Mouse (Mus musculus): ENCODE measurements at regions not wholly inside any gene's neighbourhood (a gene's known extent, or its start where the extent isn't known, plus 50 kb on each side); places are given as distances from the start of the nearest gene placed in this dataset.

- no peak for ATAC-seq (ENCODE audit: insufficient number of reproducible peaks, low FRiP score, low TSS enrichment)
Observed at GRCm38 (mm10) chr1:66099562-66100444, 75.3 kb upstream of the Map2 start.

GRCm38 (mm10) chr1:66101419-66101818 is 73.7 kb upstream of the Map2 start:
- ATAC-seq (ENCODE audit: insufficient number of reproducible peaks, low FRiP score, low TSS enrichment), result no peak

GRCm38 (mm10) chr1:66104493-66104892 is 70.6 kb upstream of the Map2 start:
- no peak for ATAC-seq (ENCODE audit: insufficient number of reproducible peaks, low FRiP score, low TSS enrichment)

GRCm38 (mm10) chr1:66105206-66105605 is 69.9 kb upstream of the Map2 start:
- ATAC-seq (ENCODE audit: insufficient number of reproducible peaks, low FRiP score, low TSS enrichment), result no peak

GRCm38 (mm10) chr1:66108051-66108450 is 67.0 kb upstream of the Map2 start:
- no peak for ATAC-seq (ENCODE audit: insufficient number of reproducible peaks, low FRiP score, low TSS enrichment)

GRCm38 (mm10) chr1:66113916-66114315 is 61.2 kb upstream of the Map2 start:
- ATAC-seq (ENCODE audit: insufficient number of reproducible peaks, low FRiP score, low TSS enrichment), result no peak

- 0 out of 2 replicates have a peak, but pooled peaks have one; percentile 61 for ATAC-seq (ENCODE audit: insufficient number of reproducible peaks, low FRiP score, low TSS enrichment)
Observed at GRCm38 (mm10) chr1:66115330-66115729, 59.7 kb upstream of the Map2 start.
